Mouse (Mus musculus) lung, adult 2 months (tissue): ENCODE measurements around the gene Nfyc. TPM values are rescaled to one million over a fixed set of nuclear protein-coding genes. Genes with fewer than 3 reads are reported as not detected.
A peak's percentile ranks its signal among the peaks of the same experiment; 100 is the strongest.

Source experiments
- DNase-seq: peaks from one replicate; pipeline ENCODE4 v3.0.0; 2022
- H3K4me1 ChIP-seq: fragments of 200-500 bp; 2 replicates; pipeline ENCODE4 v1.6.1; 2011; ENCODE audit warnings: low read length; ENCODE audit not compliant: control insufficient read depth, insufficient read depth
- H3K4me3 ChIP-seq: fragments of 200-500 bp; replicated peaks from 2 replicates; pipeline ENCODE3; 2011; ENCODE audit warnings: low read depth, mild to moderate bottlenecking, control low read depth, low read length; ENCODE audit errors: extremely low read depth
- CTCF ChIP-seq: fragments of 200-500 bp; IDR thresholded peaks from 2 replicates; pipeline ENCODE4 v1.5.1; 2011; ENCODE audit warnings: mild to moderate bottlenecking, low read length, control low read depth; ENCODE audit not compliant: insufficient read depth
- POLR2A ChIP-seq: fragments of 200-500 bp; IDR thresholded peaks from 2 replicates; pipeline ENCODE4 v1.6.1; 2011; ENCODE audit warnings: low read depth, mild to moderate bottlenecking, control low read depth, low read length, borderline replicate concordance; ENCODE audit errors: extremely low read depth
- WGBS: fragments of 180-500 bp; shearing (Covaris S2); methylation state at CpG from one replicate; pipeline ENCODE4 v1.1.7; 2018; 5-methylcytosine and 5-hydroxymethylcytosine counted together
- polyA plus RNA-seq: library from polyadenylated mRNA; depleted of rRNA; stranded (reverse); fragments of >200 nt; gene quantifications from 2 replicates; pipeline ENCODE4 v1.2.3, GENCODE M21; 2012

The Nfyc gene
- polyA plus RNA-seq, 1 experiment: 143 TPM

GRCm38 (mm10) chr4:120815622-120816334 lies 15.6 kb downstream of the Nfyc start:
- WGBS: 6% methylated on average over 10 of the region's 10 CpGs
- peak overlapping the region; percentile 70 for H3K4me3 ChIP-seq
- peak; percentile 54 for DNase-seq
- H3K4me1 ChIP-seq: peaks cover 33% of the 10 kb centered on the region
- TF ChIP-seq CTCF: no peak
- TF ChIP-seq POLR2A: no peak

- 4% methylated on average over 4 of the region's 4 CpGs for WGBS
- Histone ChIP-seq H3K4me3 (peak overlapping the region; percentile 70), H3K4me1 (peaks cover 33% of the 10 kb centered on the region)
- TF ChIP-seq CTCF (no peak), POLR2A (no peak)
- DNase-seq: no peak
Observed at GRCm38 (mm10) chr4:120815163-120815562, 16.2 kb downstream of the Nfyc start.

GRCm38 (mm10) chr4:120814171-120814570 lies 17.2 kb downstream of the Nfyc start:
- peak; percentile 53 for DNase-seq
- peak overlapping the region; percentile 36 for H3K4me3 ChIP-seq
- peaks cover 27% of the 10 kb centered on the region for H3K4me1 ChIP-seq
- 12% methylated on average over 4 of the region's 4 CpGs for WGBS
- TF ChIP-seq POLR2A (no peak), CTCF (no peak)

- Histone ChIP-seq H3K4me1 (peaks cover 27% of the 10 kb centered on the region), H3K4me3 (no peak overlapping the region)
- WGBS: 28% methylated on average over 1 of the region's 1 CpGs
- no peak for DNase-seq
- TF ChIP-seq POLR2A: no peak
Observed at GRCm38 (mm10) chr4:120813762-120814161, 17.6 kb downstream of the Nfyc start.

- TF ChIP-seq CTCF: no peak
- no peak for TF ChIP-seq POLR2A
- no peak for DNase-seq
- peaks cover 3% of the 10 kb centered on the region for H3K4me1 ChIP-seq
- H3K4me3 ChIP-seq: no peak overlapping the region
Observed at GRCm38 (mm10) chr4:120805816-120806215, 25.6 kb downstream of the Nfyc start.

- Histone ChIP-seq H3K4me3 (no peak overlapping the region), H3K4me1 (peaks cover 14% of the 10 kb centered on the region)
- DNase-seq: no peak
- TF ChIP-seq CTCF (peak; percentile 24; the same call in 1 of the 2 replicates), POLR2A (no peak)
- 41% methylated on average over 2 of the region's 2 CpGs for WGBS
Observed at GRCm38 (mm10) chr4:120801446-120801845, 29.9 kb downstream of the Nfyc start.

GRCm38 (mm10) chr4:120800691-120801090 lies 30.7 kb downstream of the Nfyc start:
- 42% methylated on average over 3 of the region's 3 CpGs for WGBS
- no peak for DNase-seq
- H3K4me3 ChIP-seq: no peak overlapping the region
- TF ChIP-seq CTCF (no peak), POLR2A (no peak)
- H3K4me1 ChIP-seq: peaks cover 13% of the 10 kb centered on the region

- no peak for DNase-seq
- 30% methylated on average over 2 of the region's 2 CpGs for WGBS
- Histone ChIP-seq H3K4me3 (no peak overlapping the region), H3K4me1 (peaks cover 14% of the 10 kb centered on the region)
- TF ChIP-seq CTCF: no peak
- no peak for TF ChIP-seq POLR2A
Observed at GRCm38 (mm10) chr4:120799680-120800166, 31.6 kb downstream of the Nfyc start.

- Histone ChIP-seq H3K4me3 (no peak overlapping the region), H3K4me1 (peaks cover 14% of the 10 kb centered on the region)
- 65% methylated on average over 5 of the region's 5 CpGs for WGBS
- TF ChIP-seq CTCF (no peak), POLR2A (no peak)
- DNase-seq: no peak
Observed at GRCm38 (mm10) chr4:120797985-120798725, 33.2 kb downstream of the Nfyc start.
